Mouse (Mus musculus) cerebellum, adult 8-10 months (tissue): ENCODE data around the gene Casr.

Source experiments
- DNase-seq: peaks from one replicate; pipeline ENCODE4 v3.0.0; 2022

The Casr gene

DNA sequence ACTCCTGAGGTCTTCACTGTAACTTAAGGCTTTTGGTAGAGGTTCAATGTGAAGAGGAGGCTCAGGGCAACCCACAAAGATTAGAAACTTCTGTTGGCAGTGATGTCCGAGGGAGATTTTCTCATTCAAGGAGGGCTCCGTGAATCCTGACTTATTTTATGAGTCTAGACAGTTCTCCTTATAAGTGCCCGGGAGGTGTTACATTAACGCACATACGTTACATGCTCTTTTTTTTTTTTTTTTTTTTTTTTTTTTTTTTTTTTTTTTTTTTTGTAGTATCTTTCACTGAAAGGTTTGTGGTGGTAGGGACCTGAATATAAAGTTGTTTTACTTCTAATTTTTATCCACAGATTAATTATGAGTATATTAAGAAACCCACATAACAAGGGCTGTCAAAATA is 54.6 kb downstream of the Casr start:
- DNase-seq, result no peak

DNA sequence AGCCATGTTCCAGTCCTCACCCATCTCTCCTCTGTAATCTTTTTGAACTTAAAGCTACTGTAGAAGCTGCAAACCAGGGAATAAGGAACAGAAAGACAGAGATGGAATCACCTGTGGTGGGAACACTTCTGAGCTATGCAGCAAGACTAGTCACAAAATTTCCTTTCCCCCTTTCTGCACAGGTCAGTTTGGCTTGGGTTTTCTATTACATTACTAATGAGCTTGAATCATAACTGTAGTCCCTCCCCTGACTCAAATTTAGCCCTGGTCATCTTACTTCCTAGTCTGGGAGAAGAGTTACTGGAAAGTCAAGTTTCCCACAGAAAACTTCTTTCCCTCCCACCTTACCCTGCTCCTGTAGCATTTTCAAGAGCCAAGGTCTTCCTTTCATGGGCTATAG is 55.1 kb downstream of the Casr start:
- no peak for DNase-seq

DNA sequence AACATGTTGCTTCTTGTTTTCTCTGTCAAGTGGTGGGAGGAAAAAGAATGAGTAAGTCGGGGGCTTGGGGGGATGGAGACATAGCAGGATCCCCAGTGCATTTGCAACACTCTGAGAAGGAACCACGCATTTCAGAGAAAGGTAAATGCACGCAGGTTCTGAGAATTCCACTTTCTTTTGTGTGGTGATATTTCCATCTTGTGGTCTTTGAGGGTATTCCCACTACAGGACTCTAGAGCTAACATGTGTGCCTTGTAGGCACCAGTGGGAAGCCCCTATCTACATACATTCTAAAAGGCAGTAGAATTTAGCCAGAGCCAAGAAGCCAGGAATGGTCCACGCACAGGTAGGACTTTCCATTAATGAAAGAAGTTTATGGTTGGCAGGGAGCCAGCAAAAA is 56.0 kb downstream of the Casr start:
- DNase-seq, result no peak

DNA sequence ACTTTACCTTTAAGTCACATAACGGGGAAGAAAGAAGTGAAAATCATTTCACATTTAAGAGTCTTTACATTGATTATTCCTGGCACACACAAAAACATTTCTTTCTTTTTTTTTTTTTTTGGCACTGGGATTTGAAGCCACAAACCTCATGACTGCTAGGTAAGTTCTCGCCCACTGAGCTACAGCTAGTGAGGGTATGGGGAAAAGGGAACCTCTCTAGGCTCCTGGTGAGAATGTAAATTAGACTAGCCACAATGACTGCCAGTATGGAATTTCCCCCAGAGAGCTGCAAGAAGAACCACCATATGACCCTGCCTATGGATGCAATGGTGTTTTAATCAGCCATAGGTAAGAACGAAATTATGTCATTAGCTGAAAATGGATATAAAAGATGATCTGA is 56.8 kb downstream of the Casr start:
- DNase-seq, result no peak

- DNase-seq, result no peak
These were observed 59.7 kb downstream of the Casr start for GRCm38 (mm10) chr16:36502286-36502685.

DNA sequence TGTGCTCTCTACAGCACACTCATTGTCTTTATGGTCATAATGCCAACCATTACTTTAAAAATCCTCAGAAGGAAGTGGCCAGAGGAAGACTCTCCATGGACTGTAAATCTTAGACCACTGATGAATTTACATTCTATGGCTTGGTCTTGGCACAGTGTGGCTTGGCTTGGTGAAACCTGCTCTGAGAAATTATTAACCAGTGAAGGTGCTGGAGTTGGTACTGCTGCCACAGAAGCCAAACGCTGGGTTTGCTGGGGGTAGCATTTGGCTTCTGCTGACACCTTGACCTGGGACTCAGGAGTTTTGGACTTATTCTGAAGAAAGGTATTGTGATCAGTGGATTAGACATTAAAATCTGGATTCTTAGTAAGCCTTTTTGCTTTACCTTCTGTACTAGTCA is 69.5 kb downstream of the Casr start:
- DNase-seq, result no peak

DNA sequence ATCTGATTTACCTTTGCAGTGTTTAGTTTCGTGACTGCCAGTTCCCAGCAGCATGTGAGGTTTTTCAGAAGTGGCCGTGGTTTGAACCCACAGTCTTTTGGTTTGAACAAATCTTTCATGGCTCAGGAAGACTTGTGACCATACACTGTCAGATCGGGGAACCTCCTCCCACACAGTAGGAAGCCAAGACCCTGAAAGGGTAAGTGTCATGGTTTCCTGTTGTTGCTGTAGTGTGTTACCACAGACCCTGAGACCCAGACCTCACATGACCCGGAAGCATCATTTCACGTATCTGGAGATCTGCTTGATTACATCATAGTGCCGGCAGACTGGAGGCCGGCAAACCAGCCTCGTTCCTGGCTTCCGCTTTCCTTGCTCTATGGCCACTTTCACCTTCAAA is 85.1 kb downstream of the Casr start:
- DNase-seq, result no peak

DNA sequence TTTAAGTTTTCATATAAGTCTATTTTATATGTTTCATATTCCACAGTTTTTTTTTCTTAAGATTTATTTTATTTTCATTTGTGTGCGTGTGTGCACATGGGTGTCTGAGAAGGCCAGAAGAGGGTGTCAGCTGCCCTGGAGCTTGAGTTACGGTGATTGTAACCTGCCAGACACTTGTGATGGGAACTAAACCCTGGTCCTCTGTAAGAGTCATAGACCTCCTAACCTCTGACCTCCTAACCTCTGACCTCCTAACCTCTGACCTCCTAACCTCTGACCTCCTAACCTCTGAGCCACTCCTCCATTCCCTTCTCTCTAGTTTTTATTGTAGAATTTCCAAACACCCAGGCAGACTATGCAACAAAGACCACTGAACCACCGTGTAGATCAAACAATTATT is 86.4 kb downstream of the Casr start:
- no peak for DNase-seq

GRCm38 (mm10) chr16:36474849-36475248 is 87.1 kb downstream of the Casr start:
- DNase-seq, result no peak

DNA sequence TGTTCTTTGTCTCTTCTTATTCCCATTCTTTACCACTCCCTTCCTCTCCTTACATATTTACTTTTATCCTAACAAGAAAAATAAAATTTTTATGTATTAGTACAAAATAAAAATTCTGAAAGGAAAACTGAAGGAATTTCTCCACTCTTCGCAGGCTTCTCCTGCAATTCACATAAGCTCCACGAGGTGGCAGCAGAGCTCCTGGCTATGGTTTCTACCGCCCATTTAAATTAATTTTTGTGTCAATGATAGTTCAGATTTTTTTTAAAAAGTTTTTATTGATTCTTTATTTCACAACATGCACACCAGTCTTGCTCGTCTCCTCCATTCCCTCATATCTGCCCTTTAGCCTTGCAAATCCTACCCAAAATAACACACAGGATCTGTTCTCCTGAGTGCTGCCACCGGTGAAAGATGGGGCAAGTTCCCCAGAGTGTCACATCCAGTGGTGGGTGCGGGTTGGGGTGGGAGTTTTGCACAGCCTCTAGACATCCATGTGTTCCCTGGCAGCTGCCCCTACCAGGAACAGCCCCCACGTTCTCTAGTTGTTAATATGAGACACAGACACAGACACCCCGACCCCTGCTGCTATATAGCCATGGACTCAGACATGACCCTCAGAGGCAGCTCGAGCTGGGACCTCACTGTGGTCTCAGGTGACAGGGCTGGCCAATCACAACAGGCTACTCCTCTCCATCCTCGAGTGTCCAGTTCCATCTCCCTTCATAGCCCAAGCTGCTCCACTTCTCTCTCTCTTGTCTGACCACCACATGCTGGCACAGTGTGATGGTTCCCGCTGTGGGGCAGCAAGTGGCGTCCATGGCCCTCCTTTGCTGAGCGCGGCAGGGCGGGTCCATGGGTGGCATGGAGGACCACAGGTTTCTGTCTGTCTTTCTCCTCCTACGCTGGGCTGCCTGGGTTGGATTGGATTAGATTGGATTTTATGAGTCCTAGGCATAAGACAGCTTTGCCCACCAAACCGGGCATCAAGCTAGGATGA is 88.4 kb downstream of the Casr start:
- DNase-seq, result peak; percentile 17

GRCm38 (mm10) chr16:36471066-36471633 is 90.8 kb downstream of the Casr start:
- no peak for DNase-seq

- DNase-seq, result no peak
These were observed 91.9 kb downstream of the Casr start for GRCm38 (mm10) chr16:36469955-36470478.

- no peak for DNase-seq
These were observed 92.6 kb downstream of the Casr start for GRCm38 (mm10) chr16:36469367-36469766.

DNA sequence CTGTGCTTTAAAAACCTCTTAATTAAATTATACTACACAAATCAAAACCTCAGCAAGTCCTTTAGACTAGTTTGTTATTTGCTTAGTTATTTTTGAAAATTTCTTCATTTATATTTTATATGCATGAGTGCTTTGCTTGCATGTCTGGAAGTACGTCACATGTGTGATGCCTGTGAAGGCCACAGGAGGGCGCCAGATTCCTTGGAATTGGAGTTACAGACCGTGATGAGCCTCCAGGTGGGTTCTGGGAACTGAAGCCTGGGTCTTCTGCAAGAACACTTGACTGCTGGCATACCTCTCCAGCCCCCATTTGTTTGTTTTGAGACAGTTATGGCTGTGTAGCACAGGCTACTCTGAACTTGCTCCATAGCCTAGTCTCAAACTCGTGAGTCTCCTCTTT is 93.1 kb downstream of the Casr start:
- no peak for DNase-seq

GRCm38 (mm10) chr16:36467936-36468335 is 94.0 kb downstream of the Casr start:
- DNase-seq, result no peak

DNA sequence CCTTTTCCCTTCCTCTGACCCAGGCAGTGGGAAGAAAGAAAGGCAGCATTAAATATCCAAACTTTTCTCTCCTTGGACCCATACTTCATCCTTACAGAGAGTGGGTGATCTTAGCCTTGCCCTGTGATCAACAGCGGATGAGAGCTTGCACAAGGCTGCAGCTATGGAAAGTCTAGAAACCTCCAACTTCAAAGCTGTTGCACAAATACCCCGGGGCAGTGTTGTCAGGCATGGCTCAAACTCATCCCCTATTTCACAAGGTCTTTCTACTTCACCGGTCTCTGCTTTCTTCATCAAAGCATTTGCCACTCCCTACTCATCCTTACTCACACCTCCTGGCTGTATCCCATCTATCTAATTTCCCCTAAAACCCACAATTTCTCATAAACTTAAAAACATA is 96.5 kb downstream of the Casr start:
- no peak for DNase-seq

DNA sequence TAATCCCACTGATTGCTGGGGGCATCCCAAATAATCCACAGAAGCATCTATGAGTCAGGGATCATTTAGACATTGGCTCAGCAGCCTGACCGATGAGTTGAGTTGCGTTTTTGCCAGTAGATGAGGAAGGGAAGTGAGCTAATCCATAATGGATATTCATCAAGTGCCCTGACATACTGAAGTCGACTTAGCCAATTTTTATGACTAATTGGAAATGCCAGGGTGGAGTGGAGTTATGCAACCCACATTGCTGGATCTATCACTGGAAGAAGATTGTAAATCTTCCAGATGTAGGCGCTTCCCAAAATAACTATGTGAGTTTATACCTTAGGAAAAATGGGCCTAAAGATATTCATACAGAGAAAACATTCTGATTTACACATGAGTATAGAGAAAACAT is 97.9 kb downstream of the Casr start:
- DNase-seq, result no peak

DNA sequence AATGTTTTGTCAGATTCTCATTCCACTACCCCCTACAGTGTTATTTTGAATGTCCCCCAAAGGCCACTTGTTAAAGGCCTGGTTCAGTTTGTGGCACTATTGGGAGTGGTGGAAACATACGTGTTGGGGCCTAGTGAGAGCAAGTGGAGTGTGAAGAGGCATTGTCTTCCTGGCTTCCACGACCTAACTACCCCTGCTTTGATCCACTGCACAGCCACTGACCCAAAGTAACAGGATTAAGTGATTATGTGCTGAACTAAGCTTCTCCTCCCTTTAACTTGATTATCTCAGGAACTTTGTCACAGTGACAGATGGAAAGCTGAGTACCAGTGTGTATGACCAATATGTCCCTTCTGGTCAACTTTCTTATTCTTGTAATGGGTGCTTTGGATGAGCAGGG is 101.5 kb downstream of the Casr start:
- no peak for DNase-seq

- no peak for DNase-seq
These were observed 106.6 kb downstream of the Casr start, which contains the start of gene Stfa3 for GRCm38 (mm10) chr16:36455342-36455802. Gene Stfa3 (minus strand): TSS chr16:36455392.
